Mouse (Mus musculus) kidney, adult 2 months (tissue): ENCODE measurements around the gene Gpbp1. TPM values are rescaled to one million over a fixed set of nuclear protein-coding genes. Genes with fewer than 3 reads are reported as not detected.
A peak's percentile ranks its signal among the peaks of the same experiment; 100 is the strongest.

Experiments
- DNase-seq: peaks from one replicate; pipeline ENCODE4 v3.0.0; 2021
- H3K27ac ChIP-seq: fragments of 200-500 bp; 2 replicates; pipeline ENCODE4 v1.5.1; 2012; ENCODE audit warnings: low read depth, low read length, control low read depth, inconsistent platforms; ENCODE audit not compliant: insufficient read depth
- H3K27me3 ChIP-seq: fragments of 200-500 bp; replicated peaks from 2 replicates; pipeline ENCODE4 v1.6.1; 2012; ENCODE audit warnings: mild to moderate bottlenecking, moderate library complexity, low read length, inconsistent platforms; ENCODE audit not compliant: control insufficient read depth, insufficient read depth
- H3K36me3 ChIP-seq: fragments of 200-500 bp; 2 replicates; pipeline ENCODE4 v1.6.1; 2012; ENCODE audit warnings: mild to moderate bottlenecking, moderate library complexity, low read length, inconsistent platforms; ENCODE audit not compliant: control insufficient read depth, insufficient read depth
- H3K4me1 ChIP-seq: fragments of 200-500 bp; 2 replicates; pipeline ENCODE4 v1.6.1; 2011; ENCODE audit warnings: low read length; ENCODE audit not compliant: control insufficient read depth, insufficient read depth
- H3K4me3 ChIP-seq: fragments of 200-500 bp; 2 replicates; pipeline ENCODE4 v1.5.1; 2011; ENCODE audit warnings: mild to moderate bottlenecking, low read depth, low read length, control low read depth; ENCODE audit not compliant: insufficient read depth
- CTCF ChIP-seq: fragments of 200-500 bp; conservative IDR thresholded peaks from 2 replicates; pipeline ENCODE4 v1.5.1; 2011; ENCODE audit warnings: low read depth, mild to moderate bottlenecking, control low read depth, low read length, moderate library complexity, mixed read lengths; ENCODE audit not compliant: insufficient read depth, insufficient read length
- POLR2A ChIP-seq: fragments of 200-500 bp; IDR thresholded peaks from one replicate; pipeline ENCODE4 v1.6.1; 2011; ENCODE audit warnings: low read depth, low read length, control low read depth
- WGBS: fragments of 180-500 bp; shearing (Covaris S2); methylation state at CpG from one replicate; pipeline ENCODE4 v1.1.7; 2018; 5-methylcytosine and 5-hydroxymethylcytosine counted together
- polyA plus RNA-seq: library from polyadenylated mRNA; depleted of rRNA; stranded (reverse); fragments of >200 nt; gene quantifications from 2 replicates; pipeline ENCODE4 v1.2.3, GENCODE M21; 2012; rRNA removed

The Gpbp1 gene
- polyA plus RNA-seq, 1 experiment, result 4.9 TPM

DNA sequence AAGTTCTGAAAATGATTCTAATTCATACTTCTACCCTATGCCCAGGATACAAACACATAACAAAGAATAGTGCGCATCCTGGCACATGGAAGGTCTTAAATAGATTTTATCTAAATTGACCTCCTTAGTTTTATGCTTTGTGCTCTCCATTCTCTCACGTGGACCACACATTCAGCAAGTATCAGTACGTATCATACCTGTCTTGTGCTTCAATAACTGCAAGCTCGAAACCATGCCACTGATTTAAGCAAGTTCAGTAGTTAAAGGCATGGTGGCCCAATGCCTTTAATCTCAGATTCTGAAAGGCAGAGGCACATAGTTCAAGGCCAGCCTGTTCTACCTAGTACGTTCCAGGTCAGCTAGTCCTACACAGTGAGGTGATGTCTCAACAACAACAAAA, 98.5 kb downstream of the Gpbp1 start:
- 77% methylated on average over 5 of the region's 5 CpGs for WGBS
- Histone ChIP-seq H3K27ac (no peak overlapping the region), H3K27me3 (no peaks in the 10 kb centered on the region), H3K36me3 (no peaks in the 10 kb centered on the region), H3K4me3 (no peak overlapping the region), H3K4me1 (0 out of 2 replicates have a peak, but pooled peaks cover 3% of the 10 kb centered on the region)
- DNase-seq, result no peak
- TF ChIP-seq POLR2A, result no peak
- no peak for TF ChIP-seq CTCF

DNA sequence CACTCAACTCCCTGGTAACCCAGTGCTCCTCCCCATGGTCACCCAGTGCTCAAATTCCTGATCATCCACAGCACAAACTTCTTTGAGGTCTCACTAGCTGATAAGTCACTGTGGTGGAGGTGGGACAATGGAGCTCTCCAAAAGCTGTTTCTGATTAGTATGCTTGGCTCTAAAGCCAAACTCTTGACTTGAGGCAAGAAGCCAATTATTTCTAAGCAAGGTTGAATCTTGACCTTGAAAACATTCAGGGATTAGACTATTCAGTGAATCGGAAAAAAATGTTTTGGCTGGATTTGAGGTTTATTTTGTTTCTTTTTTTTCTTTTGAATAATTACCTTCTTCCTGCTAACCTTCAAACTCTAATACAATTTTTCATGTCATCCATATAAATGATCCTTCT, 98.9 kb downstream of the Gpbp1 start:
- no peak for TF ChIP-seq CTCF
- no peak for TF ChIP-seq POLR2A
- DNase-seq, result peak; percentile 68
- Histone ChIP-seq H3K27ac (no peak overlapping the region), H3K4me3 (no peak overlapping the region), H3K4me1 (0 out of 2 replicates have a peak, but pooled peaks cover 3% of the 10 kb centered on the region), H3K27me3 (no peaks in the 10 kb centered on the region), H3K36me3 (no peaks in the 10 kb centered on the region)
- 36% methylated on average over 1 of the region's 1 CpGs for WGBS

DNA sequence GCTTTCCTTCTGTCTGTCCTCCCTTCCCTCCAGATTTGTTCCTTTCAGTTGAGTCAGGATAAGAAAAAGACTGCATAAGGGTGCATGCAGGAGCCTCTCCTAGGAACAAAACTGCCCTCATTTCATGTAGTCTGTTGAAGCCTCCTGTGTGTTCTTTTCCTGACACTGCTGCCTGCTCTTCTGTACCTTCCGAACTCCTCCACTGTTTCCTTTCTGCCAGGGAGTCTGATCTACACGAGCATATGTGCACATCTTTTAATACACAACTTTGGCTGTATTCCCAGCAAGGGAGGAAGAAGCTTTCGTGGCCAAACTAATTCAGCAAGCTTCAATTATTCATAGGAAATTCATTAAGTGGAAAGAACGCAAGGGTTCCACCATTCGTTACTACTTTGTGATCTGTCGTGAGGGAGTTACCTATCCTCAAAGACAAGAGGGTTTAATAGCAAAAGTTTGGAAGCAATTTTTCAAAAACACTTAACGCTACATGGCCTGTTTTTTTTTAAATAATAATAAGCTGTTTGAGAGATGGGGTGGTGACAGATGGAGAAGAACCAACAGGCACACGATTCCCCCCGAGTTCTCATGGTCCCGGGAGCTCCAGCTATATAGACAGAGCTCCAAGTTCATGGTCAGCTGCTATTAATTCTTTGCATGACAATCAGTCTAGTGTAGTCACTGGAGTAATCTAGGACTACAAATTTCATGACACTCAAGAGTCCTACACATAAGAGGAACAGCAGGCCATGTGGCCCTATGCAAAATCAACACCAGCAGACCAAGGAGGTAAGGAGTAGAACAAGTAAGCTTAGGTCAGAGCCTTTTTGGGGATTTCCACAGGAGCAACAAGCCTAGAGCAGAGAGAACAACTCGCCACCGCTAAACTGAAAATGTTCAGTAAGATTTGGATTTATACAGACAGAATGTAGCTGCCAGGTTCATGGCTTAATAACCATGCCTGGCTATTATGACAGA, 105.6 kb downstream of the Gpbp1 start:
- TF ChIP-seq POLR2A (no peak), CTCF (no peak)
- no peak for DNase-seq
- Histone ChIP-seq H3K27me3 (no peaks in the 10 kb centered on the region), H3K27ac (no peak overlapping the region), H3K4me1 (no peaks in the 10 kb centered on the region), H3K36me3 (no peaks in the 10 kb centered on the region), H3K4me3 (no peak overlapping the region)
- 68% methylated on average over 12 of the region's 12 CpGs for WGBS

Other genes with a start within 250 kb of the Gpbp1 start
- gene Actbl2, start 235.1 kb downstream of the Gpbp1 start, polyA plus RNA-seq, result not detected in 2 replicates
- not detected in 2 replicates for gene Gm49496, start 59.8 kb upstream of the Gpbp1 start, polyA plus RNA-seq
- gene Gm10198, start 102.7 kb upstream of the Gpbp1 start, polyA plus RNA-seq, result not detected in 2 replicates
- gene Mier3, start 190.9 kb upstream of the Gpbp1 start, polyA plus RNA-seq, result 3.9 and 4.7 TPM in 2 replicates